Mouse (Mus musculus) ovary, adult 18-20 months (tissue): ENCODE results near the gene Gucy2c.
"Not testable (repeated sequence)": the region's sequence is repeated elsewhere in the genome, so short reads cannot be mapped to it uniquely, and the experiment has no call there.

Experiments
- DNase-seq: peaks from one replicate; pipeline ENCODE4 v3.0.0; 2022; ENCODE audit warnings: low spot score, mixed read lengths

Gucy2c gene

GRCm38 (mm10) chr6:136803093-136803738, 21.7 kb upstream of the Gucy2c start:
- no peak for DNase-seq

- no peak for DNase-seq
Measured at GRCm38 (mm10) chr6:136801274-136801673, 19.7 kb upstream of the Gucy2c start.

GRCm38 (mm10) chr6:136800710-136801109, 19.1 kb upstream of the Gucy2c start:
- no peak for DNase-seq

GRCm38 (mm10) chr6:136797874-136798693, 16.5 kb upstream of the Gucy2c start:
- DNase-seq = not testable (repeated sequence)

- no peak for DNase-seq
Measured at GRCm38 (mm10) chr6:136795850-136796249, 14.3 kb upstream of the Gucy2c start.

GRCm38 (mm10) chr6:136795110-136795509, 13.5 kb upstream of the Gucy2c start:
- DNase-seq = no peak

- no peak for DNase-seq
Measured at GRCm38 (mm10) chr6:136793831-136794525, 12.4 kb upstream of the Gucy2c start.

- no peak for DNase-seq
Measured at GRCm38 (mm10) chr6:136792884-136793758, 11.6 kb upstream of the Gucy2c start.

GRCm38 (mm10) chr6:136789391-136789971, 7.9 kb upstream of the Gucy2c start:
- no peak for DNase-seq

GRCm38 (mm10) chr6:136782761-136783160, 1.2 kb upstream of the Gucy2c start:
- DNase-seq = no peak

- DNase-seq = no peak
Measured at GRCm38 (mm10) chr6:136782146-136782545, 581 bp upstream of the Gucy2c start.

- no peak for DNase-seq
Measured at GRCm38 (mm10) chr6:136776392-136776791, 5.2 kb downstream of the Gucy2c start.

GRCm38 (mm10) chr6:136769859-136770258, 11.7 kb downstream of the Gucy2c start:
- DNase-seq = no peak

GRCm38 (mm10) chr6:136769143-136769542, 12.4 kb downstream of the Gucy2c start:
- no peak for DNase-seq

GRCm38 (mm10) chr6:136763912-136764311, 17.7 kb downstream of the Gucy2c start:
- no peak for DNase-seq

GRCm38 (mm10) chr6:136750567-136750966, 31.0 kb downstream of the Gucy2c start:
- no peak for DNase-seq

- no peak for DNase-seq
Measured at GRCm38 (mm10) chr6:136745586-136745985, 36.0 kb downstream of the Gucy2c start.

- DNase-seq = no peak
Measured at GRCm38 (mm10) chr6:136743729-136744128, 37.8 kb downstream of the Gucy2c start.

- peak; percentile 57 for DNase-seq
Measured at GRCm38 (mm10) chr6:136742352-136743118, 39.0 kb downstream of the Gucy2c start.

GRCm38 (mm10) chr6:136741281-136741680, 40.3 kb downstream of the Gucy2c start:
- DNase-seq = no peak

- no peak for DNase-seq
Measured at GRCm38 (mm10) chr6:136735766-136736165, 45.8 kb downstream of the Gucy2c start.
